Mouse (Mus musculus): ENCODE data around the gene Gamt. TPM values are rescaled to one million over a fixed set of nuclear protein-coding genes. Genes with fewer than 3 reads are reported as not detected.
A peak's percentile ranks its signal among the peaks of the same experiment; 100 is the strongest.
"Not testable (repeated sequence)": the region's sequence is repeated elsewhere in the genome, so short reads cannot be mapped to it uniquely, and the experiment has no call there.

Gene Gamt
- polyA plus RNA-seq, 1 experiment from 2014 or later, result 28.1 TPM

DNA sequence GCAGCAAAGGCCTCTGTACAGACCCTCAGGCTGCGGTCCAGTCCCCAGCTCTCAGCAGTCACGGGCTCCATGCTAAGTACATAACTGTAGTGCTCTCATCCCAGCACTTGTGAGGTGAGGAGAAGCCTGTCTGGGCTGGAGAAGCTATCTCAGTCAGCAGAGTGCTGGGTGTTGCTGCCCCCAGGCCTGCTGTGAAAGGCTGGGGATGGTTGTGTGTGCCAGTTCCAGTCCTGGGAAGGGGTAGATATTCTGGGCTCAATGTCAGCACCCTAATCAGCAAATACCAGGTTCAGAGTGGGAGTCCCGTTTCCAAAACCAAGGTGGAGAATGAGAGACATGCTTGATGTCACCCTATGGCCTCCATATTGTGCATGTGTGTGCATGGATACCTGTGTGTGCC, 18.2 kb downstream of the Gamt start:
- Histone ChIP-seq H3K9me3 (no peaks in the 10 kb centered on the region), H3K4me2 (replicated peaks) (no peak overlapping the region; the same call in 1 of the 2 replicates), H3K4me3 (no peak overlapping the region), H3K27me3 (peaks cover 28% of the 10 kb centered on the region), H3K4me1 (peaks cover 14% of the 10 kb centered on the region), H3K9ac (replicated peaks) (no peak overlapping the region), H3K36me3 (peaks cover 70% of the 10 kb centered on the region), H3K27ac (replicated peaks) (peak overlapping the region; percentile 47)
- 85% methylated on average over 3 of the region's 3 CpGs for WGBS
- ATAC-seq (ENCODE audit: low FRiP score, low read depth), result no peak

DNA sequence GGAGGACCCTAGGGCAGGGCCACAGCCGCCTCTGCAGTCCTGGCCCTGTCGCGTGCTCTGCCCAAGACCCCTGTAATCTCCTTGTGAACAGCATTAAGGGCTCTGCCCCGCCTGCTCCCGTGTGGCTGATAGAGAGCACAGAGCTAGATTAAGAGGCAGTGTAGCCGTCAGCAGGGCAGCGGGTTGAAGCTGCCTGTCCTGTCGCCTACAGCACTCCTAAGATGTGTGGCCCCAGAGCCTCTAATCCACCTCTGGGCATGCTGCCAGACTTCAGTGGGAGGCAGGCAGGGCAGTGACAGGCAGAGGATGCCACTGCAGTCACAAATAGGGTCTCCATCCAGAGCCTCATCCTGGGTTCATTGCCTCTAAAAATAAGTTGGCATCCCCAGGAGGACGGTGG, 18.7 kb downstream of the Gamt start:
- Histone ChIP-seq H3K36me3 (peaks cover 76% of the 10 kb centered on the region), H3K4me1 (peaks cover 14% of the 10 kb centered on the region), H3K27ac (replicated peaks) (peak overlapping the region; percentile 47), H3K4me2 (replicated peaks) (no peak overlapping the region), H3K9ac (replicated peaks) (peak overlapping the region; percentile 4; the same call in 1 of the 2 replicates), H3K27me3 (peaks cover 32% of the 10 kb centered on the region), H3K9me3 (no peaks in the 10 kb centered on the region), H3K4me3 (peak overlapping the region; percentile 1; the same call in 1 of the 2 replicates)
- peak; percentile 39; the same call in 1 of the 2 replicates for ATAC-seq (ENCODE audit: low FRiP score, low read depth)
- WGBS, result 53% methylated on average over 9 of the region's 9 CpGs

DNA sequence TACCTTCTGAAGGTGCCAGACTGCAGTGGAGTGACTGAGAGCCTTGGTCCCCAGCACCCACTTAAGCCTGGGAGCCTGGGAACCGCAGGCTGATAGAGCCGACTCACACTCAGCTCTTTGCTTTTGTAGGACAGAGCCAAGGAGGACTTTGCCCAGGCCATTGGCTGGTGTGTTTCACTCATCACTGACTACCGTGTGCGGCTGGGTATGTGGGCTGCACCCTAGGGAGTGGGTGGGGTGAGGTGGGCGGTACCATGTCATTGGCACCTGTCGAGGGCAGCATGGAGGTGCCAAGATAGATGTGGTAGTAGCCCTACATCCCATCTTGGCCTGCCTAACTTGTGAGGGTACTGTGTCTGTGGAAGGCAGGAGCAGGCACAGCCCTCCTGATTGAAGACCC, 21.0 kb downstream of the Gamt start:
- Histone ChIP-seq H3K36me3 (peaks cover 98% of the 10 kb centered on the region), H3K4me3 (peak overlapping the region; percentile 10; the same call in 1 of the 2 replicates), H3K9ac (replicated peaks) (peak overlapping the region; percentile 41; the same call in 1 of the 2 replicates), H3K4me2 (replicated peaks) (peak overlapping the region; percentile 82), H3K27ac (replicated peaks) (no peak overlapping the region; the same call in 1 of the 2 replicates), H3K27me3 (peaks cover 25% of the 10 kb centered on the region), H3K9me3 (no peaks in the 10 kb centered on the region), H3K4me1 (peaks cover 10% of the 10 kb centered on the region; the same call in 1 of the 2 replicates)
- ATAC-seq (ENCODE audit: low FRiP score, low read depth), result no peak
- 90% methylated on average over 6 of the region's 6 CpGs for WGBS

DNA sequence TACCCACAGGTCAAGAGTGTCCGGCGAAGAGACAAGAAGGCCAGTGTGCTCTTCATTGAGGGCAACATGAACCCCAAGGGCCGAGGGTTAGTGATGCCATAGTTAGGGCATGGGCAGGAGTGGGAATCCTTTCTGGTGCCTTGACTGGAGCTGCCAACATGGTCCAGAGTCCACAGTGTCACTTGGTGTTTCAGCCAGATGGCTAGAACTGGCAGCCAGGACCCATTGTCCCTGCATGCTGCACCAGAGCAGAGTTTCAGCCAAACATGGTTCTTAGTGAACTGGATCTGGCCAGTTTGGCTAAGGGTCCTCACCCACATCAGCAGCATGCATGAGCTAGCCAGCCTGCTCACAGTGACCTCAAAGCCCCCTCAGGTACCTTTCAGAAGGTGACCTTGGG, 22.5 kb downstream of the Gamt start:
- H3K4me2 ChIP-seq (replicated peaks), result peak overlapping the region; percentile 82
- peaks cover 21% of the 10 kb centered on the region for H3K27me3 ChIP-seq
- ATAC-seq (ENCODE audit: low FRiP score, low read depth), result no peak
- peak overlapping the region; percentile 41; the same call in 1 of the 2 replicates for H3K9ac ChIP-seq (replicated peaks)
- H3K4me1 ChIP-seq, result peaks cover 25% of the 10 kb centered on the region
- peaks cover 99% of the 10 kb centered on the region for H3K36me3 ChIP-seq
- H3K4me3 ChIP-seq, result peak overlapping the region; percentile 21; the same call in 1 of the 2 replicates
- WGBS, result 90% methylated on average over 3 of the region's 3 CpGs
- peak overlapping the region; percentile 15; the same call in 1 of the 2 replicates for H3K27ac ChIP-seq (replicated peaks)
- H3K9me3 ChIP-seq, result no peaks in the 10 kb centered on the region

DNA sequence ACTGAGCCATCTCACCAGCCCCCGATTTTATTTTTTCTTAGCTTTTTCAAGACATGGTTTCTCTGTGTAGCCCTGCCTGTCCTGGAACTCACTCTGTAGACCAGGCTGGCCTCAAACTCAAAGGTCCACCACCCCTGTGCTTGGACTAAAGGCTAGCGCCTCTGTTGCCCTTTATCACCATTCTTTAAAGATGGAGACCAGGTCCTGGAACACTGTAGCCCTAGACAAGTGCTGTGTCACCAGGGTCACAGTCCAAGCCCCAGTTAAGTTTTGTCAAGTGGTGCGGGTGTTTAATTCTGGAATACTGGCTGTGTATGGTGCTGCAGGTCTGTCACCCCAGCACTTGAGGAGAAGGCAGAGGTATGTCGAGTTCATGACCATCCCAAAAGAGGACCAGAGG, 23.8 kb downstream of the Gamt start:
- peaks cover 99% of the 10 kb centered on the region for H3K36me3 ChIP-seq
- peak overlapping the region; percentile 21 for H3K4me3 ChIP-seq
- ATAC-seq (ENCODE audit: low FRiP score, low read depth), result no peak
- H3K9ac ChIP-seq (replicated peaks), result peak overlapping the region; percentile 41
- 79% methylated on average over 4 of the region's 4 CpGs for WGBS
- H3K27me3 ChIP-seq, result peaks cover 21% of the 10 kb centered on the region
- peaks cover 33% of the 10 kb centered on the region for H3K4me1 ChIP-seq
- no peaks in the 10 kb centered on the region for H3K9me3 ChIP-seq
- H3K27ac ChIP-seq (replicated peaks), result 0 out of 2 replicates have a peak overlapping the region, but pooled peaks have one; percentile 42
- H3K4me2 ChIP-seq (replicated peaks), result peak overlapping the region; percentile 82

DNA sequence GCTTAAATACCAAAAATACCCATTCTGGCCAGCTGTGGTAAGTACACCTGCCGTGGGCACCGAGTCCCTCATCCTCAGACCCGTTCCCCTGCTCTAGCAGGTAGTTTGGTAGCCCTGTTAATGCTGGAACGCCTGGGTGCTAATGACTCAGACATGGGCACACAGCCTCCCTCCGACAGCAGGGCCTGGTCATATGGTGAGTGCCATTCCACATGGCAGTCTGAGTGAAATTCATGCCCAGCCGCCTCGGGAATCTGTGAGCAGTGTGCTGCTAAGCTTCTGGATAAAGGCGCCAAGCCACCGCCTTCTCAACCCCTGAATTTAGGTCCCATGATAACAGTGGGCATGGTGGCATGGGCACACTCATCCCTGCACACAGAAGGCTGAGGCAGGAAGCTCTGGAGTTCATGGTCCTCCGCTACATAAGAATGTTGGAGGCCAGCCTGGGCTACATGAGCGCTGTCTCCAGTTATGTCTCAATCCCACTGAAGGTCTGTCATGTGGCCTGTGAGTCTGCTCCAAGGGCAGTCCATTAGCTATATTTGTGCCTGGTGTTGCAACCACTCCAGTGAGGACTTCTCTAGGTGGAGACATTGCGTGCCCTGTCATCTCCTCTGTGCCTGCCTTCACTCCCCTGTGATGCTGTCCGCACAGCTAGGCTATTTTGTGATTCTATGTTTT, 24.5 kb downstream of the Gamt start:
- no peak overlapping the region for H3K27ac ChIP-seq (replicated peaks)
- H3K36me3 ChIP-seq, result peaks cover 97% of the 10 kb centered on the region
- no peaks in the 10 kb centered on the region for H3K9me3 ChIP-seq
- H3K4me3 ChIP-seq, result peak overlapping the region; percentile 89
- peak overlapping the region; percentile 73; the same call in 1 of the 2 replicates for H3K9ac ChIP-seq (replicated peaks)
- ATAC-seq (ENCODE audit: low FRiP score, low read depth), result no peak
- peak overlapping the region; percentile 82 for H3K4me2 ChIP-seq (replicated peaks)
- H3K4me1 ChIP-seq, result peaks cover 32% of the 10 kb centered on the region
- 84% methylated on average over 13 of the region's 13 CpGs for WGBS
- H3K27me3 ChIP-seq, result peaks cover 21% of the 10 kb centered on the region

DNA sequence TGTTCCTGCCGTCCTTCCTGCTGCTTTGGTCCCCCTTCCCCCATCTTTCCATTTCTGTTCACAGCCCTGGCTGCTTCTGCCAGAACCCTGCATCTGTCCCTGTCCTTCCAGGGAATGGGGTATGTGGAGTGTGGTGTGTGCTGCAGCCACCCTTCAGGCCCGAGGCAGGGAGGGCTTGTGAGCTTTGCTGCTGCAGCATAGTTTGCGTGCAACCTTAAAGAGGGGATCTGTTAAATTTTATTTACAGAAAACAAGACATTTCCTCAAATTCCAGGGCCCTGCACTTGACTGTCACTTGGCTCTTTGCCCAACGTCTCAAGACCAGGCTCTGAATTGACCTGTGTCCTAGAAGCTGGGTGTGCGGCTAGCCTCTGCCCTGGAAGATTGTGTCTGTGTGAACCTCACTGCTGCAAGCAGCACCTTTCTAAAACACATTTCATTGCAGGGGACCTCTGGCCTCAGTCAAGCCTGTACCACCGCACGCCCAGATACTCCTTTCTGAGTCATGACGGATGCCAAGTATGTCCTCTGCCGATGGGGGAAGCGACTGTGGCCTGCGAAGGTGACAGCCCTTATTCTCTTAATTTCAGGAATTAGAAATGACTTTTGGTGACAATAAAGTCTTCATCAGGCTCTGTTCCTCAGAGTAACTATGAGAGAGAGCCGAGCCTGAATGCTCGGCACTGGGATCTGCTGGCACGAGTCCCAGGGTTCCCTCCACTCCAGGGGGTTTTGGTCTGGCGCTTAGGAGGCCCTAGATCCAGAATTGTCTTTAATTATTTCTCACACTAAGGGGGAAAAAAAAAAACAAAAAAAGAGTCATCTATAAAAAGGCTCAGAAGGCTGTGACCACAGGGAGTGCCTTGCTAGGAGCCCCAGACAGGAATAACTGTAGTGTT, 32.7 kb downstream of the Gamt start:
- peak overlapping the region; percentile 89 for H3K4me3 ChIP-seq
- 44% methylated on average over 15 of the region's 15 CpGs for WGBS
- ATAC-seq (ENCODE audit: low FRiP score, low read depth), result no peak
- no peaks in the 10 kb centered on the region for H3K9me3 ChIP-seq
- H3K4me2 ChIP-seq (replicated peaks), result peak overlapping the region; percentile 82
- H3K4me1 ChIP-seq, result peaks cover 56% of the 10 kb centered on the region
- peak overlapping the region; percentile 97 for H3K27ac ChIP-seq (replicated peaks)
- no peaks in the 10 kb centered on the region for H3K27me3 ChIP-seq
- H3K9ac ChIP-seq (replicated peaks), result peak overlapping the region; percentile 97
- H3K36me3 ChIP-seq, result peaks cover 24% of the 10 kb centered on the region

DNA sequence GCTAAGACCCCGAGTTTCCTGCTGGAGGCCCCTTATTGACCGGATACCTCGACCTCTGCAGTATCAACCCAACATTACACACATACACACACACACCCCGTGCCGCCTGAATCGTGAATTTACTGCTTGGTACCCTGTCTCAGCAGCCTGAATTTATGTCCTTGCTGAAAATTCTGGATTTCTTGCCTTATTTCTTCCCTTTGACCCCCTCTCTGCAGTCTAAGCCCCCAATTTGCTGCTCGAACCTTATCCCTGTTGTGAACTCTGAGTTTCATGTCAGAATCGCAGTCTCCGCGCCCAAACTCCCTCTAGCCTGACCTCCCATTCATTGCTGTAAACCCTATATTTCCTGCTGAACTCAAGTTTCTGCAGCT, 33.7 kb downstream of the Gamt start:
- peaks cover 46% of the 10 kb centered on the region for H3K4me1 ChIP-seq
- ATAC-seq (ENCODE audit: low FRiP score, low read depth), result no peak
- peak overlapping the region; percentile 97 for H3K9ac ChIP-seq (replicated peaks)
- peaks cover 14% of the 10 kb centered on the region for H3K36me3 ChIP-seq
- H3K9me3 ChIP-seq, result no peaks in the 10 kb centered on the region
- no peaks in the 10 kb centered on the region for H3K27me3 ChIP-seq
- H3K4me3 ChIP-seq, result peak overlapping the region; percentile 89
- H3K27ac ChIP-seq (replicated peaks), result peak overlapping the region; percentile 97
- peak overlapping the region; percentile 82 for H3K4me2 ChIP-seq (replicated peaks)
- WGBS, result 14% methylated on average over 10 of the region's 10 CpGs

DNA sequence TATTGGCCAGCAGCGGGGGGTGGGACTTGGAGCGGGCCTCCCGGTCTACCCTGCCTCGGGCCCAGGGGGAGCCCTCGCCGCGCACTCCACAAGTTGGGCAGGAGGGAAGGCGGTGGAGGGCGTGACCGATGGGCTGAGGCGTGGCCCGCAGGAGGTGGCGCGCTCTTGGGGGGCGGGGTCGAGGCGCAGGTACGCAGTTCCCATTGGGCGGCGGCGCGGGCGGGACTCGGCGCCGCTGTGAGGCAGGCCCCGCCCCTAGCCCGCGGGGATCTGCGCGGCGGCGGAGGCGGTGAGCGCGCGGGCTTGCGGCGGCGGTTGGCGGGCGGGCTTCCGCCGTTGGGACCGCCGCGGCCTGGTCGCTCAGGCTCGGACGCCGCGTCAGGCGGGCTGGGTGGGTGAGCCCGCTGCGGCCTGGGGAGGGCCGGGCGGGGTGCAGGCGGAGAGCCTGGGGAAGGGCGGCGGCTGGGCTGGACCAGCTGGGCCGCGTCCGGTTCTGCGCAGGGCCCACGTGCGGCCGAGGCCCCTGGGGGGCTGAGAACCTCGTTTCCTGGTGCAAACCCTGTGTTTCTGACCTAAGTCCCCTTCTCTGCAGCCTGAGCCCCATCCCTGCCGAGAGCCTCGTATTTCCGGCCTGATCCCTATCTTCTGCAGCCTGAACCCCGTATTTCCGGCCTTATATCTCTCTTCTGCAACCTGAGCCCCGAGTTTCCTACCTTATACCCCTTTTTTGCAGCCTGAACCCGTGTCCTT, 34.2 kb downstream of the Gamt start, which contains the start of gene Mum1:
Gene Mum1, plus strand, starts transcription at position 19 of the 750 bp plus-strand sequence.
- H3K27me3 ChIP-seq, result no peaks in the 10 kb centered on the region
- H3K9me3 ChIP-seq, result no peaks in the 10 kb centered on the region
- H3K4me1 ChIP-seq, result peaks cover 45% of the 10 kb centered on the region
- ATAC-seq (ENCODE audit: low FRiP score, low read depth), result peak; percentile 95
- 1% methylated on average over 69 of the region's 75 CpGs for WGBS
- peak within 1 kb of the TSS; percentile 97 for H3K9ac ChIP-seq (replicated peaks)
- H3K4me2 ChIP-seq (replicated peaks), result peak within 1 kb of the TSS; percentile 82
- H3K36me3 ChIP-seq, result peaks cover 10% of the 10 kb centered on the region; the same call in 1 of the 2 replicates
- H3K27ac ChIP-seq (replicated peaks), result peak within 1 kb of the TSS; percentile 97
- peak within 1 kb of the TSS; percentile 89 for H3K4me3 ChIP-seq

DNA sequence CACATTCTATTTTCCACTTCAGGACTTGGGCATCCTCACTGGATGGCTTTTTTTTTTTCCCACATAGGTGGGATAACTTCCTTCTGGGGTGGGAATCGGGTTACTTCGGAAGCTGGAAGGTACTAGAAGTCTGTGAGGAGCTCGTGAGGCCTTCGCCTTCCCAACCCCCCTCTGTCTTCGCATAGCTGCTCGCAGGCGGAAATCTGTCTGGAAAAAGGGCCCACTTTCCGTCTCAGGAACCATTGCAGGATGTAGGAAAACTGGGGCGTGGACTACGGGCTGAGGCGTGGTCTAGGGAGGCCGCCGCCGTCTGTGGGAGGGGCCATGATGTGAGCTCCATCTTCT, 34.8 kb downstream of the Gamt start:
- H3K4me2 ChIP-seq (replicated peaks), result peak overlapping the region; percentile 82
- peaks cover 8% of the 10 kb centered on the region; the same call in 1 of the 2 replicates for H3K36me3 ChIP-seq
- H3K27me3 ChIP-seq, result 0 out of 2 replicates have a peak, but pooled peaks cover 3% of the 10 kb centered on the region
- H3K27ac ChIP-seq (replicated peaks), result peak overlapping the region; percentile 97
- no peaks in the 10 kb centered on the region for H3K9me3 ChIP-seq
- ATAC-seq (ENCODE audit: low FRiP score, low read depth), result 0 out of 2 replicates have a peak, but pooled peaks have one; percentile 8
- WGBS, result under 1% methylated on average over 14 of the region's 14 CpGs
- H3K4me1 ChIP-seq, result peaks cover 48% of the 10 kb centered on the region
- peak overlapping the region; percentile 89 for H3K4me3 ChIP-seq
- peak overlapping the region; percentile 32; the same call in 1 of the 2 replicates for H3K9ac ChIP-seq (replicated peaks)

DNA sequence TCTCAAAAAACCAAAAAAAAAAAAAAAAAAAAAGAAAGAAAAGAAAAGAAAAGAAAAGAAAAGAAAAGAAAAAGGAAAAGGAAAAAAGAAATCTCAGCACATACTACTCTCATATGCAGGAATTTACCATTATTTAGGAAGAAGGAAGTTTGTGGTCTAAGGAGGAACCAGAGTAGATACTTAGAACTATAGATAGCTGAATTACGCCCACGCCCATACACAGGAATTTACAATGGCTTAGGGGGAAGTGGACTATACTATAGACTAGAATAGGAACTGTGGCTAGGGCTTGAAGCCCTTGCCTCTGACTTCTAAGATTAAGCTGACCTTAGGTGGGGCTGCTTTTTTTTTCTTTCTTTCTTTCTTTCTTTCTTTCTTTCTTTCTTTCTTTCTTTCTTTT, 37.7 kb downstream of the Gamt start:
- H3K4me3 ChIP-seq; ATAC-seq (ENCODE audit: low FRiP score, low read depth); H3K4me2 ChIP-seq (replicated peaks); H3K9ac ChIP-seq (replicated peaks); H3K27ac ChIP-seq (replicated peaks); H3K27me3 ChIP-seq; H3K9me3 ChIP-seq; H3K36me3 ChIP-seq: not testable (repeated sequence)
- WGBS, result 87% methylated on average over 2 of the region's 2 CpGs
- peaks cover 31% of the 10 kb centered on the region for H3K4me1 ChIP-seq

Data from midbrain, embryonic 12.5 days (tissue).